Mouse (Mus musculus): ENCODE measurements around the gene Ralgps1.

The Ralgps1 gene

GRCm38 (mm10) chr2:33280525-33280924 is 90.8 kb downstream of the Ralgps1 start:
- DNase-seq (ENCODE audit: low spot score in 2 of 2): no peak

- no peak for DNase-seq (ENCODE audit: low spot score in 2 of 2)
These were observed 91.5 kb downstream of the Ralgps1 start for GRCm38 (mm10) chr2:33279758-33280157.

GRCm38 (mm10) chr2:33274719-33275490 is 96.4 kb downstream of the Ralgps1 start:
- no peak for DNase-seq (ENCODE audit: low spot score in 2 of 2)

GRCm38 (mm10) chr2:33272665-33273439 is 98.4 kb downstream of the Ralgps1 start:
- no peak for DNase-seq (ENCODE audit: low spot score in 2 of 2)

GRCm38 (mm10) chr2:33271511-33271910 is 99.8 kb downstream of the Ralgps1 start:
- DNase-seq (ENCODE audit: low spot score in 2 of 2): no peak

- no peak for DNase-seq (ENCODE audit: low spot score in 2 of 2)
These were observed 100.7 kb downstream of the Ralgps1 start for GRCm38 (mm10) chr2:33270569-33270968.

GRCm38 (mm10) chr2:33269132-33269493 is 102.2 kb downstream of the Ralgps1 start:
- no peak for DNase-seq (ENCODE audit: low spot score in 2 of 2)

DNA sequence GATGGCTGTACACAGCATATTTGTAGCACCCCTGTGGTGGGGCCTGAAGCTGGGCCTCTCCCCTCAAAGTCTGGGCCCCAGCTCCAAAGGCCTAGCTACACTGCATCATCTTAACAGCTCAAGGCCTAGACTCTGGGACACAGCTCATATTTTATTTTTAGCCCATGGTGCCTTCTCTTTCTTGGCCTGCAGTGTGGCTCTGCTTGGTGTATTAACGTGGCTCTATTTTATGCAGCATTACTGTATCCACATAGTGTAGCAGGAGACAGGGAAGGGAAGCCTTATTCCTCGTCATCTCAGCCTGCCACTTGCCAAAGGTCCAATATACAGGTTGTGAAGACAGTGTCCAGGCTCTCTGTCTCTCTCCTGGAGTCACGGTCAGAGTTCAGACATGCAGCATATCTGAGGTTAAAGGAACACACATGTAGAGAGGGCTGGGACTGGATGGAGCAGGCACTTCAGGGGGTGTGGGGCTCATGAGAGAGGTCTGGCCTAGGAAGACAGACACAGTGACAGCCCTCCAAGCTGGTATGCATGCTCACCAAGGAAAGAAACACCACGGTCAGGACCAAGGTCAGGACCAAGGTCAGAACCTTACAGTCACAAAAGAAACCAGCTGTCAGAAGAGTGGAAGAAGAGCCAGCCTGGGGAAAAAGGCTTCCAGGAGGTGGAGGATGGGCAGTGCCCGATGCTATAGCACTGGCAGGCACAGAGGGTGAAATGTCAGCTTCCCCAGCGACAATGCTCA is 102.7 kb downstream of the Ralgps1 start:
- DNase-seq (ENCODE audit: low spot score in 2 of 2): no peak

- no peak for DNase-seq (ENCODE audit: low spot score in 2 of 2)
These were observed 104.2 kb downstream of the Ralgps1 start for GRCm38 (mm10) chr2:33267075-33267474.

DNA sequence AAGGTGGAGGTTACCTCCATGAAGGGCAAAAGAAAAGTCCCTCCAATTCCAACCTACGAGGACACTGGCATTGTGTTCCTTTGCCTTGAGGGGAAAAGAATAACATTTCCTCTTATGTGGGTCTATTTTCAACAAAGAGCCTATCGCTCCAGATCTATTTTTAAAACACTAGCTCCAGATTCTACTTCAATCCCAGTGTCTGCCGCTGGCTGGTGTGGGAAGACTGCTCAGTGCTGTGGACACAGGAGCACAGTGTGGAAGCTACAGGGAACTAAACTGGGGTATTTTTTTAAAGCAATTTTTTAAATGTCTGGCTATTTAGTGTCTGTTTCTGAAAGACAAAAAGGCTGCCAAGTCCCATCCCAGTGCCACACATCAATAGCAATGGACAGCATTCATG is 105.5 kb downstream of the Ralgps1 start:
- no peak for DNase-seq (ENCODE audit: low spot score in 2 of 2)

DNA sequence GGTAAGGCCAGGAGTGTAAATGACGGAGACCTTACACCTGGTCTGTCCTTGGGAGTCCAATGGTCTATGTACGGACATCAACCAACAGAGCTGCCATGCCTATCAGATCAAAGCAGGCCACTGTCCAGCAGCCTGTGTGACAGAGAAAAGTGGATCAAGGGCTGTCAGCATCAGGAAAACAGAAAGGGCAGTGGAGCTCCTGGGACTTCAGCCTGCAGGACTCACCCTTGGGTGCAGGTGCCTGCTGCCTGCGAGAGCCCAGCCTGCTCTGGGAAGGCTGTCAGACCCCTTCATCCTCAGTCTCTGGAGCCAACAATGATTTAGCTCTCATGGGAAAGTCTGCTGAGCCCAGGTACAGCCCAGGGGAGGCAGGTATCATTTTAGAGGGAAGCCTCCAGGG is 109.8 kb downstream of the Ralgps1 start:
- DNase-seq (ENCODE audit: low spot score in 2 of 2): no peak

GRCm38 (mm10) chr2:33260772-33261171 is 110.5 kb downstream of the Ralgps1 start:
- peak; percentile 67 to 78 for DNase-seq (ENCODE audit: low spot score in 2 of 2)

GRCm38 (mm10) chr2:33256769-33257537 is 114.3 kb downstream of the Ralgps1 start:
- DNase-seq (ENCODE audit: low spot score in 2 of 2): no peak

DNA sequence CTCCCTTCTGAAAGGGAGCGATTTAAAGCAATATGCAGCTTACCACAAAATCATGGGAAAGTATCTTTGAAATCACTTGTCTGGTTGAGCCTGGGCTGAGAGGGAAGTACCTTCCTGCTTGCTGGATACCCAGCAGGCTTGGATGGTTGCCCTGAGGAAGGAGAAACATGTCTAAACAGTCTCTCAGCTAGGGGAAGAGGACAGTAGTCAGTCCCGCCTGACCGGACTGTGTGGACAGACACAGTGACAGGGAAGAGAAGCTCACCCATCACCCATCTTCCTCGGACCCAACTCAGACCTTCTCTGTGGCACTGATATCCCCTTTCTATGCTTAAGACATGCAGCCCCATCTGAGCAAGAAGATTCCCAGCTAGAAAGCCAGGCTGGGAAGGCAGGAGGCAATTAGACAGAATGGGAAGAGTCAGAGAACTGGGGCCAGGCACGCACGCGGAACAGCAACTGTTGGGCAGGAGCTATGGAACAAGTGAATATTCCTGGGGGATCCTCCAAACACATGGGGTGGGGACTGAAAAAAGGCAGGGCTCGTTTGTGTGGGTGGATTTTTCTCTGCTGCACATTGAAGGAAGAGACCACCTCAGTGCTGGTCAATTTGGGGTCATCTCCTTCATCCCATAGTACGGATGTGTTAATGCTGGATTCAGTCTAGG is 116.8 kb downstream of the Ralgps1 start:
- no peak for DNase-seq (ENCODE audit: low spot score in 2 of 2)

GRCm38 (mm10) chr2:33253572-33254190 is 117.6 kb downstream of the Ralgps1 start:
- no peak for DNase-seq (ENCODE audit: low spot score in 2 of 2)

- no peak for DNase-seq (ENCODE audit: low spot score in 2 of 2)
These were observed 118.5 kb downstream of the Ralgps1 start for GRCm38 (mm10) chr2:33252751-33253150.

DNA sequence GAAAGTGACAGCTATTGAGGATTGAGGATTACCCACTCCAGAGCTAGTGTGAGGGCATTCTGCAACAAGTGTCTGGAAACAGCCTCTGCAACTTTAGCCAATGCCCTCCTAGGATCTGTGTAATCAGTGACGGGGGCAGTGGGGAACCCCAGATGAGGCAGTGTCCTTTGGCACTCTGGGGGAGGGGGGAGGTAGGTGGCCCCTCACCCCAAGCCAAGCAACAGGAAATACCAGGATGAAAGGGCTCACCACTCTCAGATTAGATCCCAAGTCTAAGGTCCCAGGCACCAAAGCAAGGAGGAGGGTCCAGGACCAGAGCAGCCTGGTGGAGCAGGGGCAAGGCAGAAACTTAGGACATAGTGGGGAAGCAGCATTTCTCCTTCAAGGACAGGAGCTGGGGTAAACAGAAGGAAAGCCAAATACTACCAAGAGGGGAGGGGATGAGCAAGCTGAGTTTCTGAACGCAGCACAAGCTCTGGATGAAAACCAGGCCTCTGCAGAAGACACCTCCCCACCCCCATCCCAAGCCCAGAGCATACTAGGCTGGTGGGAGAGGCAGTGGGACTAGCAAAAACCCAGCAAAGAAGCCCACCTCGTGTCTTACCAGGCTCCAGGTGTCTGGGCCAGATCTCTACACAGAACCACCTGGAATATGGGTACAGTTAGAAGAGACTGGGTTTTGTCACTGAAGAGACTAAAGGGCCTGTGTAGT is 121.2 kb downstream of the Ralgps1 start:
- no peak for DNase-seq (ENCODE audit: low spot score in 2 of 2)

- no peak for DNase-seq (ENCODE audit: low spot score in 2 of 2)
These were observed 122.7 kb downstream of the Ralgps1 start for GRCm38 (mm10) chr2:33248549-33248948.

DNA sequence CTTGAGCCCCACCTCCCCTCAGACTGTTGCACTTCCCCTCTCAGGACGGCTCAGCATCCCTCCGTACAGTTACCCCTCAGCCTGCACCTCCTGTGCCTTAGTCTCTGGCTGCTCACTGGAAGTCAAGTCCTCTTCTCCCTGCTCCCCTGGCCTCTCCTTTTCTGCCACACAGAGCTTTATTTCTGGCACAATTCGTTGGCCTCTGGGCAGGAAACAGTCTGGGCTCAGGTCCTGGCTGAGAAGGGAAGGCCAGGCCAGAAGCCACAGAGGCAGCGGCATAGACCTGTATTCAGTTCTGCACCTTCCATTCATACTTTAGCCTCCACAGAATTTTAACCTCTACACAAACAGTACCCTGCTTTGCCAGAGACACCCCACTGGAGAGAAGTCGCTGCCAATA is 124.4 kb downstream of the Ralgps1 start:
- DNase-seq (ENCODE audit: low spot score in 2 of 2): no peak

DNA sequence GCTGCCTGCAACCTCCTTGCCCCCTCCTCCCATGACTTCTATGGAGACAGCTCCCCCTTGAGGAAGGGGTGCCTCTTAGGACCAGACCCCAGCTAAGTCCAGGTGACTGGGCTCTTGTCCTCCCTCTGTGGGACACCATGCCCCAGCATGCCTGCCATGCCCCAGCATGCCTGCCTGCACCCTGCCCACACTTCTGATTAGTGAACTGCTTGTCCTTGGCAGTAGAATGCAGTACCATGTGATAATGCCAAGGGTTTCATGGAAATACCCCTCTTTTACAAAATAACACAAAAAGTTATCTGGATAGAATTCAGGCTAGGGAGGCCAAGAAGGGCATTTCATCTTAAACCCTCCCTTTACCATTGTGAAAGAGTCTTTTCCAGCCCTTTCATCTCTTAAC is 125.9 kb downstream of the Ralgps1 start:
- no peak for DNase-seq (ENCODE audit: low spot score in 2 of 2)
